Mouse (Mus musculus): ENCODE measurements around the gene Tdrd1. TPM values are rescaled to one million over a fixed set of nuclear protein-coding genes. Genes with fewer than 3 reads are reported as not detected.
A peak's percentile ranks its signal among the peaks of the same experiment; 100 is the strongest.

The Tdrd1 gene
- polyA plus RNA-seq, 1 experiment = not detected

GRCm38 (mm10) chr19:56802352-56802746 lies 23.7 kb upstream of the Tdrd1 start:
- TF ChIP-seq POLR2A (IDR thresholded peaks at IDR 0.05; ENCODE audit: borderline replicate concordance, low read depth, low read length) = no peak
- no peak for TF ChIP-seq CTCF (IDR thresholded peaks at IDR 0.05; ENCODE audit: low read depth, low read length)
- Histone ChIP-seq H3K4me3 (ENCODE audit: insufficient read depth, low read length) (no peak overlapping the region), H3K4me1 (ENCODE audit: control insufficient read depth, insufficient read depth, low read length) (peaks cover 39% of the 10 kb centered on the region), H3K27ac (ENCODE audit: insufficient read depth, low read depth, low read length) (no peak overlapping the region)

- TF ChIP-seq CTCF (IDR thresholded peaks at IDR 0.05; ENCODE audit: low read depth, low read length) (no peak), POLR2A (IDR thresholded peaks at IDR 0.05; ENCODE audit: borderline replicate concordance, low read depth, low read length) (no peak)
- Histone ChIP-seq H3K27ac (ENCODE audit: insufficient read depth, low read depth, low read length) (no peak overlapping the region), H3K4me1 (ENCODE audit: control insufficient read depth, insufficient read depth, low read length) (peaks cover 27% of the 10 kb centered on the region), H3K4me3 (ENCODE audit: insufficient read depth, low read length) (no peak overlapping the region)
Observed at GRCm38 (mm10) chr19:56805366-56805765, 20.6 kb upstream of the Tdrd1 start.

- Histone ChIP-seq H3K4me1 (ENCODE audit: control insufficient read depth, insufficient read depth, low read length) (peaks cover 13% of the 10 kb centered on the region), H3K4me3 (ENCODE audit: insufficient read depth, low read length) (no peak overlapping the region), H3K27ac (ENCODE audit: insufficient read depth, low read depth, low read length) (no peak overlapping the region)
- TF ChIP-seq POLR2A (IDR thresholded peaks at IDR 0.05; ENCODE audit: borderline replicate concordance, low read depth, low read length) (no peak), CTCF (IDR thresholded peaks at IDR 0.05; ENCODE audit: low read depth, low read length) (no peak)
Observed at GRCm38 (mm10) chr19:56807122-56807521, 18.9 kb upstream of the Tdrd1 start.

- no peak overlapping the region for H3K4me3 ChIP-seq (ENCODE audit: insufficient read depth, low read length)
- peaks cover 4% of the 10 kb centered on the region; the same call in 1 of the 2 replicates for H3K4me1 ChIP-seq (ENCODE audit: control insufficient read depth, insufficient read depth, low read length)
- no peak overlapping the region for H3K27ac ChIP-seq (ENCODE audit: insufficient read depth, low read depth, low read length)
- TF ChIP-seq POLR2A (IDR thresholded peaks at IDR 0.05; ENCODE audit: borderline replicate concordance, low read depth, low read length) (no peak), CTCF (IDR thresholded peaks at IDR 0.05; ENCODE audit: low read depth, low read length) (peak; percentile 43; the same call in 1 of the 2 replicates)
Observed at GRCm38 (mm10) chr19:56808771-56809170, 17.2 kb upstream of the Tdrd1 start.

GRCm38 (mm10) chr19:56810641-56811146 lies 15.3 kb upstream of the Tdrd1 start:
- H3K4me3 ChIP-seq (ENCODE audit: insufficient read depth, low read length) = no peak overlapping the region
- TF ChIP-seq POLR2A (IDR thresholded peaks at IDR 0.05; ENCODE audit: borderline replicate concordance, low read depth, low read length) (no peak), CTCF (IDR thresholded peaks at IDR 0.05; ENCODE audit: low read depth, low read length) (no peak)
- no peak overlapping the region for H3K27ac ChIP-seq (ENCODE audit: insufficient read depth, low read depth, low read length)
- H3K4me1 ChIP-seq (ENCODE audit: control insufficient read depth, insufficient read depth, low read length) = peaks cover 7% of the 10 kb centered on the region; the same call in 1 of the 2 replicates

GRCm38 (mm10) chr19:56811590-56811989 lies 14.4 kb upstream of the Tdrd1 start:
- H3K27ac ChIP-seq (ENCODE audit: insufficient read depth, low read depth, low read length) = no peak overlapping the region
- TF ChIP-seq POLR2A (IDR thresholded peaks at IDR 0.05; ENCODE audit: borderline replicate concordance, low read depth, low read length) = no peak
- peak; percentile 17; the same call in 1 of the 2 replicates for TF ChIP-seq CTCF (IDR thresholded peaks at IDR 0.05; ENCODE audit: low read depth, low read length)
- peaks cover 14% of the 10 kb centered on the region for H3K4me1 ChIP-seq (ENCODE audit: control insufficient read depth, insufficient read depth, low read length)
- no peak overlapping the region for H3K4me3 ChIP-seq (ENCODE audit: insufficient read depth, low read length)

- no peak overlapping the region for H3K4me3 ChIP-seq (ENCODE audit: insufficient read depth, low read length)
- TF ChIP-seq CTCF (IDR thresholded peaks at IDR 0.05; ENCODE audit: low read depth, low read length) (no peak), POLR2A (IDR thresholded peaks at IDR 0.05; ENCODE audit: borderline replicate concordance, low read depth, low read length) (no peak)
- no peak overlapping the region for H3K27ac ChIP-seq (ENCODE audit: insufficient read depth, low read depth, low read length)
- peaks cover 27% of the 10 kb centered on the region for H3K4me1 ChIP-seq (ENCODE audit: control insufficient read depth, insufficient read depth, low read length)
Observed at GRCm38 (mm10) chr19:56813360-56813759, 12.6 kb upstream of the Tdrd1 start.

- no peak for TF ChIP-seq CTCF (IDR thresholded peaks at IDR 0.05; ENCODE audit: low read depth, low read length)
- no peak for TF ChIP-seq POLR2A (IDR thresholded peaks at IDR 0.05; ENCODE audit: borderline replicate concordance, low read depth, low read length)
- no peak overlapping the region for H3K27ac ChIP-seq (ENCODE audit: insufficient read depth, low read depth, low read length)
- peaks cover 37% of the 10 kb centered on the region for H3K4me1 ChIP-seq (ENCODE audit: control insufficient read depth, insufficient read depth, low read length)
- H3K4me3 ChIP-seq (ENCODE audit: insufficient read depth, low read length) = no peak overlapping the region
Observed at GRCm38 (mm10) chr19:56817851-56818526, 8.0 kb upstream of the Tdrd1 start.

- peak overlapping the region; percentile 93 for H3K4me3 ChIP-seq (ENCODE audit: insufficient read depth, low read length)
- TF ChIP-seq CTCF (IDR thresholded peaks at IDR 0.05; ENCODE audit: low read depth, low read length) (no peak), POLR2A (IDR thresholded peaks at IDR 0.05; ENCODE audit: borderline replicate concordance, low read depth, low read length) (no peak)
- no peak overlapping the region for H3K27ac ChIP-seq (ENCODE audit: insufficient read depth, low read depth, low read length)
- H3K4me1 ChIP-seq (ENCODE audit: control insufficient read depth, insufficient read depth, low read length) = peaks cover 26% of the 10 kb centered on the region
Observed at GRCm38 (mm10) chr19:56821040-56821797, 4.8 kb upstream of the Tdrd1 start.

Measured in bone marrow macrophage, adult 2 months (primary cell).